Mouse (Mus musculus): Measurements from ENCODE around the gene Clec10a.

DNA sequence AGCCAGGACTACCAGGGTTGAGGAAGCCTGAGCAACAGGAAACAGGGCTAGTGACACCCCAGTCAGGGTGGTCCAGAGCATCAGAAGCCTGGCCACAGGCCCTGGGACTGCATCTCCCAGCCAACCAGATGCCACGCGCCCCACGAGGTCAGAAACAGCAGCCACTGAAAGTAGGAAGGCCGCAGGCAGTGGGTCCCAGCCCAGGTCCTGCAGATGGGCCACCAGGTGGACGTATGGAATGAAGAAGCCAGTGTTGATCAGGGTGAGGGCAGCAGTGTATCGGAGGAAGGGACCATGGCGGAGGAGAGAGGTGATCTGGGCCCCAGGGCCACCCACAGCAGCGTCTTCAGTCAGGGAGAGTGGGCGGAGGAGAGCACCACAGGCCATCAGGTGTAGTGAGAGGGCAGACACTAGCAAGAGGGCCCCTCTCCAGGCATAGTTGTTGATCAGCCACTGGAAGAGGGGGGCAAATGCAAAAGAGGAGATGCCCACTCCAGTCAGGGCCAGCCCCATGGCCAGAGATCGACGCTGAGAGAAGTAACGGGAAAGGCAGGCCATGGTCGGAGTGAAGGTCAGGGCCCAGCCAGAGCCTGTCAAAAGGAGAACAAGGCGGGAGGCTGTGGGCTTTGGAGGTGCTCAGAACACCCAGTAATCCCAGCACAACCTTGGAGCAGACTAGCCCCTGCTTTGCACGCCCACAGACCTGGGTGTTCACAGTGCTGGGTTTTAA lies 62.9 kb downstream of the Clec10a start:
- TF ChIP-seq CTCF (IDR thresholded peaks at IDR 0.05; ENCODE audit: low read depth, low read length) (no peak), POLR2A (IDR thresholded peaks at IDR 0.05; ENCODE audit: insufficient read depth, low read length) (no peak)

All from ES-Bruce4 (cell line).